Mouse (Mus musculus) left cerebral cortex, adult 18-20 months (tissue): ENCODE measurements around the gene Cd200r4. TPM values are rescaled to one million over a fixed set of nuclear protein-coding genes. Genes with fewer than 3 reads are reported as not detected.

ENCODE experiments used
- DNase-seq, 2 experiments: peaks; one replicate each; pipeline ENCODE4 v3.0.0; 2021 to 2022; ENCODE audit warnings: low spot score in 2 of 2, mixed read lengths in 1 of 2
- total RNA-seq, 2 experiments: library from RNA; stranded (reverse); gene quantifications; 2 replicates each; pipeline ENCODE4 v1.2.3; 2021

The Cd200r4 gene
- total RNA-seq, 2 experiments from 2014 or later, result 0.28 TPM; not detected in 1

DNA sequence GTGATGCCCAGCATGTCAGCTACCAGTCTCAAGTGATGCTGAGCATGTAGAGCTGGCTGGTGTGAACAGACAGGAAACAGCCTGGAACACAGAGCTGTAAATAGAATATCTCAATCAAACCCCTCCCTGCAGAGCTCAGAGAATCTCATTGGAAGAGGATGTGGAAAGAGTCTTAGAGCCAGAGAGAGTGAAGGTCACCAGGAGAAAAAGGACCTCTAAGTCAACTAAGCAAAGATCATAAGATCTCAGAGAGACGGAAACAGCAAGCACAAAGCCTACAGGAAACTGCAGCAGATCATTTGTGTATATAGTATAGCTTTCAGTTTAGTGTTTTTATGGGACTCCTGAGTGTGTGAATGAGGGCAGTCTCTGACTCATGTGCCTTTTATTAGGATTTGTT is 63.6 kb downstream of the Cd200r4 start:
- no peak for DNase-seq

DNA sequence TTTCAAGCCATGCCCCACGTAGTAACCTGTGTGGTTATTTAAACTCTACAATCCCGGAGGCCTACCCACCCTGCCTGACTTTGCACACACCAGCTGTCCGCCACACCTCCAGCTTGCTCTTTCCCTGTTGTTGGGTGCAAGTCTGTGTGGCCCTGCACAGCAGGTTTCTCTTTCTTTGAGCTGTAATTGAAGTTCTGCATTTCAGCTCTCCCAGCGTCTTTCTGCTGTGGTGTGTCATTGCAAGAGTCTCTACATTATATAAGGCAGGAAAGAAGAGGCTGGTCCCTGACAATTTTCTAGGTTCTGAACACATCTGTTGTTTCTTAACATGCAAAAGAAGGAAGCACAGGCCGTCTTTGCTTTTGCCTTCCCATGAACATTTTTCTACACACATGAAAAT is 65.1 kb downstream of the Cd200r4 start:
- DNase-seq, result no peak

DNA sequence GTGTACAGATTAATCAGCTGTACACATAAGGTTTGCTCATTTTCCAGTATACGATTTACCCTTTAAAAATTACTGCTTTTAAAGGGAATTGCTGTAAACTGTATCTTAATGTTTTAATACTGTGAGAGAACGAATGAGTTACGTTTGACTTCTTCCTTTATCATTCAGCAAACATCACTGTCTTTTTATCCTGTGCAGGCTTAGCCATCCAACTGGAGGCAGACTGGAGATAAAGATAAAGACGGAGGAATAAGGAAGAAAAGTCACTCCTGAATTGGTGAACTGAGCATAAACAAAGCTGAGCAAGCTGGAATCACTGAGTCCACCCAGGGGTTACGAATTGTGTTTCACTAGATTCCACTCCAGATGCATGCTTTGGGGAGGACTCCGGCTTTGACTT is 66.1 kb downstream of the Cd200r4 start:
- DNase-seq, result no peak

Other genes with a start within 250 kb of the Cd200r4 start
- gene Nepro, start 87.4 kb upstream of the Cd200r4 start, total RNA-seq, result 1 to 10 TPM; 5.8 to 7.0 TPM
- gene Gtpbp8, start 65.4 kb upstream of the Cd200r4 start, total RNA-seq, result 10 to 100 TPM; 22.7 to 24.9 TPM
- 1 to 10 TPM in 1 of 2 experiments, under 1 TPM in 1; 0.44 to 1.1 TPM for gene Cd200r1, start 46.0 kb upstream of the Cd200r4 start, total RNA-seq
- gene Cd200r2, start 55.4 kb downstream of the Cd200r4 start, total RNA-seq, result not detected
- not detected for gene Cd200r3, start 131.9 kb downstream of the Cd200r4 start, total RNA-seq